Mouse (Mus musculus) spleen, embryonic (tissue): ENCODE measurements around the gene Raver2.

Experiments used
- CTCF ChIA-PET: fragments of 350-600 bp; sonication (Branson Sonifier 250); formaldehyde crosslinking; loops from one replicate; lab custom pipeline; 2022; lab: Charles Lee

Gene Raver2

GRCm38 (mm10) chr4:101174916-101175625 lies 106.3 kb downstream of the Raver2 start:
- CTCF ChIA-PET = no interaction called here

- CTCF ChIA-PET = no interaction called here
Observed at GRCm38 (mm10) chr4:101176123-101176522, 107.3 kb downstream of the Raver2 start.

- CTCF ChIA-PET = interaction anchor here (0.5 to 0.6 kb wide), 2 partner anchors 58 to 480 kb away, joined by 3 to 6 read pairs; no protein-coding TSS in a partner anchor
Observed at GRCm38 (mm10) chr4:101177796-101178195, 109.0 kb downstream of the Raver2 start.

- CTCF ChIA-PET = interaction anchor here (0.6 kb wide), 1 partner anchor 186 kb away, joined by 3 read pairs; no protein-coding TSS in a partner anchor
Observed at GRCm38 (mm10) chr4:101179076-101179475, 110.3 kb downstream of the Raver2 start.

- CTCF ChIA-PET = no interaction called here
Observed at GRCm38 (mm10) chr4:101179836-101180235, 111.1 kb downstream of the Raver2 start.

- CTCF ChIA-PET = interaction anchor here (0.6 kb wide), 1 partner anchor 469 kb away, joined by 4 read pairs; no protein-coding TSS in a partner anchor
Observed at GRCm38 (mm10) chr4:101180681-101181080, 111.9 kb downstream of the Raver2 start.

- CTCF ChIA-PET = interaction anchor here (0.6 kb wide), 1 partner anchor 86 kb away, joined by 4 read pairs; no protein-coding TSS in a partner anchor
Observed at GRCm38 (mm10) chr4:101182603-101183011, 113.8 kb downstream of the Raver2 start.

- CTCF ChIA-PET = interaction anchor here (0.7 kb wide), 2 partner anchors 17 to 72 kb away, joined by 3 read pairs; no protein-coding TSS in a partner anchor
Observed at GRCm38 (mm10) chr4:101185216-101185615, 116.4 kb downstream of the Raver2 start.

- CTCF ChIA-PET = no interaction called here
Observed at GRCm38 (mm10) chr4:101186591-101186990, 117.8 kb downstream of the Raver2 start.

- CTCF ChIA-PET = no interaction called here
Observed at GRCm38 (mm10) chr4:101187381-101187780, 118.6 kb downstream of the Raver2 start.

GRCm38 (mm10) chr4:101192241-101192976 lies 123.6 kb downstream of the Raver2 start:
- CTCF ChIA-PET = interaction anchor here (0.6 to 0.7 kb wide), 4 partner anchors 11 to 1327 kb away, joined by 3 to 9 read pairs (median 3); no protein-coding TSS in a partner anchor

- CTCF ChIA-PET = no interaction called here
Observed at GRCm38 (mm10) chr4:101194170-101194569, 125.4 kb downstream of the Raver2 start.

GRCm38 (mm10) chr4:101196407-101196806 lies 127.6 kb downstream of the Raver2 start:
- CTCF ChIA-PET = no interaction called here

- CTCF ChIA-PET = interaction anchor here (0.6 kb wide), 1 partner anchor 129 kb away, joined by 15 read pairs; no protein-coding TSS in a partner anchor
Observed at GRCm38 (mm10) chr4:101197421-101198170, 128.8 kb downstream of the Raver2 start.

GRCm38 (mm10) chr4:101198333-101198732 lies 129.6 kb downstream of the Raver2 start:
- CTCF ChIA-PET = interaction anchor here (0.6 kb wide), 1 partner anchor 130 kb away, joined by 15 read pairs; no protein-coding TSS in a partner anchor

- CTCF ChIA-PET = interaction anchor here (0.6 kb wide), 1 partner anchor 115 kb away, joined by 4 read pairs; no protein-coding TSS in a partner anchor
Observed at GRCm38 (mm10) chr4:101199433-101200081, 130.8 kb downstream of the Raver2 start.
